Mouse (Mus musculus) heart, adult 2 months (tissue): Measurements from ENCODE around the gene Brd1.

ENCODE experiments used
- CTCF ChIP-seq: fragments of 200-600 bp; IDR thresholded peaks from 2 replicates; pipeline ENCODE4 v1.8.1; 2022; ENCODE audit warnings: antibody characterized with exemption, mild to moderate bottlenecking, moderate library complexity
- EP300 ChIP-seq: fragments of 200-500 bp; IDR thresholded peaks from 2 replicates; pipeline ENCODE4 v1.6.1; 2011; ENCODE audit warnings: low read depth, low read length, control low read depth; ENCODE audit not compliant: insufficient read depth
- POLR2A ChIP-seq: fragments of 200-500 bp; IDR thresholded peaks from 2 replicates; pipeline ENCODE4 v1.6.1; 2011; ENCODE audit warnings: mild to moderate bottlenecking, low read depth, low read length, control low read depth; ENCODE audit not compliant: insufficient read depth

DNA sequence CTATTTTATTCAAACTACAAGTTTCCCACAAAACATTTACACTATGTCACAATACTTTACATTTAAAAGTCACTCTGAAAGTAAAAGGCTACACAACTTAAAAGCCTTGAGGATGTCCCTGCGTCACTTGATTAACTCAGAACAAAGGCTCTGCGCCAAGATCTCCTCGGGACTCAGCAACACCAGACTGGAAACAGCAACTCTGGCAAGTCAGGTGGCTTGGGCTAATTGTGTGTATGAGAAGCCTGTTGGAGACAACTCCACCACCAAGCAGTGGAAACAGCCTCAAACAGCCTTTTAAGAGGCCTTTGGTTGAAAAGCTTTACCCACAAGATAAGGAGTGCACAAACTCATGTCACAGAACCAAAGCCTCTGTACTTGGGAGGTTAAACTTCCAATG, 31.5 kb downstream of the Brd1 start:
- TF ChIP-seq CTCF: no peak
- TF ChIP-seq POLR2A: no peak
- TF ChIP-seq EP300: 0 out of 2 replicates have a peak, but pooled peaks have one; percentile 56
